Mouse (Mus musculus) cerebellum, postnatal 36 days (tissue): ENCODE results near the gene 1700037C18Rik.

Experiments used
- DNase-seq, 2 experiments: peaks; one replicate each; pipeline ENCODE4 v3.0.0; 2021 to 2022; ENCODE audit warnings: mixed read lengths in 2 of 2

The 1700037C18Rik gene

DNA sequence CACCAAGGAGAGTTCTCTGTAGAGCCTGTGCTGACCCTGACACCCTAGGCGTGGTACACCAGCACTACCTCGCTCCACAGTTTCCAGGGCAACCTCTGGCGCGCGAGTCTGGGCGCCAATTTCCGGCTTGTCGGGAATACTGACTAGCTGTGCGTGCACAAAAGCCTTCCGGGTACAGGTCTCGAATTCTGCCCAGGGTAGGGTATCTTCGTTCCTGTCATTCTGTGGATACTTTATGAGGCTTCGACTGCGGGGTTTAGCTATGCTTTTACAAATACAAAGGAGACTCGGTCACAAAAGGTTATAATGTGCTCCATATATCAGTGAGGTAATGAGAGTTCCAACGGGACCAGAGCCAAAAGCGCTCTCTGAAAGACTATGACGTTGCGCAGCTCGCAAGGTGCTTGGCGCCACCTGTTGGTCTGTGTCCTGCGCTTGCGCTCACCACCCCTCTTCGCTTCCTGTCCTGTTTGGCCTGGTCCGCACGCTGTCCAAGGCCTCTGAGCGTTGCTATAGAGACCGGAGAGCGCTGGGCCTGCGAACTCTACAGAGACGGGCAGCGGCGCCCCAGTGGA lies at the start of gene 1700037C18Rik, which contains the start of gene Cluap1:
Gene 1700037C18Rik (minus strand): TSS at position 153 of the 575 bp plus-strand sequence.
Gene Cluap1 (plus strand): TSS at position 265 of the 575 bp plus-strand sequence.
- peak; percentile 91 to 96 for DNase-seq

DNA sequence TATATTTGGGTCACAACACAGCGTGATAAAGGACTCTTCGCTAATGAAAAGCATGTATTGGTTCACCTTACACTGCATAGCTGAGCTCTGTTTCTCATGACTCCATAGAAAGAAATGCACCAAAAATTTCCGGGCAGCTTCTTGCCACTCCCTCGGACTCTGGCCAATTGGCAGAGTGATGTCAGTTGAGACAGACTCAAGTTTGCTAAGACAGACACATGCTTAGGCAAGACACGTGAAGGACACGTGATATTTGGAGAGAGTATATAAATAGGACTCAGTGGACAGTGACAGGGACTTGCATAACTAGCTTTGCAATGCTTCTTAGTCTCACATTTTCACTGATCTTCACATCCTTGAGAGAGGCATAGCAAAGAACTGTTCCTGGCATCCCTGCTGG lies 47.9 kb upstream of the 1700037C18Rik start:
- DNase-seq = peak; percentile 56 to 59

DNA sequence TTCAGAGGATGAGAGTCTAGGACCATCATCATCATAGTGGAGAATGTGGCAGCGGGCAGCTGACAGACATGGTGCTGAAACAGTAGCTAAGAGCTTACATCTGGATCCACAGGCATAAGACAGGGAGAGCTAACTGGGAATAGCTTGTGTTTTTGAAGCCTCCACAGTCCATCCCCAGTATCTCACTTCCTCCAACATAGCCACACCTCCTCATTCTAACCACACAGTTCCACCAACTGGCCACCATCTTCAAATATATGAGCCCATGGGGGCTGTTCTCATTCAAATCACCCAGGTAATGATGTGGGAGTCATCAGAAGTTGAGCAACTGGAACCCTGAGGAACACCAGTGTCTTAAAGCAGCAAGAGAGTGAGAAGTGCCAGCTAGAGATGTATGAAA lies 42.7 kb upstream of the 1700037C18Rik start:
- DNase-seq = no peak

DNA sequence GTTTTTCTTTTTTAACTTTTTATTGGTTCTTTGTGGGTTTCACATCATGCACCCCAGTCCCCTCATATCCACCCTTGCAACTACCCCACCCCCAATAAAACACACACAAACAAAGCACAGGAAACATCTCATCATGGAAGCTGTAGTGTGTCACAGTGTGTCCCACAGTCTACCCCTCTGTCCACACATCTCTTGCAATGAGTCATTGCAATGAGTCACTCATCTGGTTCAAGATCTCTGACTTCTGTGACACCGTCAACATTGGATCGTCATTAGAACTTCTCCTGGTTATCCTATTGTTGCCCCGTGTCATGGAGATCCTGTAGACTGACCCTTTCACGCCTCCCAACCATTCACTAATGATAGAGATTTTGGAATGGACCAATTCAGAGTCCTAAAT lies 26.2 kb upstream of the 1700037C18Rik start:
- DNase-seq = no peak

DNA sequence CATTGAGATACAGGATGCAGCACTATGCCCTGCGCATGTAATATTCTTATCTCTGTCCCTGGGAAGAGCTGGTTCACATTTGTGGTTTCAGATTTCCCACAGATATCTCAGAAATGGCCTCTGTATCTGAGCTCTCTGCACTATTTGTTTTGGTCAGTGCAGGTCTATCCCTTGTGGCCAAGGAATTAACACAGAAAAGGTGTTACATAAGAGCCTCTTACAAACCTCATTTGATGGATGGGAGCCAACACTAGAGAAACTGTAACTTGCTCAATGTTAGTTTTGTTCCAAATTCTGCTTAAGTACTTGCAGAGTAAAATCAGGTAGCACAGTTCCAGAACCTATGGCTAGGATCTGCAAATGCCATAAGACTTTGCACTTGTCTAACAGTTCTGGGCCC lies 25.6 kb upstream of the 1700037C18Rik start:
- no peak for DNase-seq

DNA sequence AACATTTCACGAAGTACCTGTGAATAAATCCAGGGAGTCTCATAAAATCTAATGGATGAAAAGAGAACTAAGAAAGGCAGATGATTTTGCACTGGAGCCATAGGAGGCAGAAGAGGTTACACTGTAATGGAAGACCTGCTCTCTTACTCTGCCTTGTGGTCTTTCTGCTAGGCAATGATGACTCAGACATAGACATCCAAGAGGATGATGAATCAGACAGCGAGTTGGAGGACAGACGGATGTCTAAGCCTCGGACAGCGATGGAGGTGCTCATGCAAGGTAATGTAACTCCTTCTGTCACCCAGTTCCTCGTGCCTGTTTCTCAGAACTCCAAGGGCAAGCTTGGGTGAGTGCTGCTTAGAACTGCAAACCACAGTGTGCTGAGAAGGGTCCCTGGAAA lies 25.0 kb upstream of the 1700037C18Rik start:
- no peak for DNase-seq

DNA sequence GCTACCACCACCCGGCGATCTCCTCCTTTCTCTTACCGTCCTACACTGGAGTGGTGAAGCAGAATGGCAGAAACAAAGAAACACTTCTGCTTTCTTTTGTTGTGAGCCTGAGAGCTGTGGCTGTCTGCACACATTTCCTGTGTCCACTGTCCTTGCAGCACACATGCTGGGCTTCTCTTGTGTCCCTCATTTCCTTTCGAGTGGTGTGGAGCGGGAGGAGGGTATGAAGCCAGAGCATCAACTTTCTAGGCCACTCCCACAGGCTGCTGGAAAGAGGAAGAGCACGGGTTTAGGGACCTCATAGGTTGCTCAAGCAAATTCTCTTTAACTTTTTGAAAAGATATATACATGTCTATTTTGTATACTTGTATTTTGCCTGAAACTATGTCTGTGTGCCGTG lies 20.7 kb upstream of the 1700037C18Rik start:
- DNase-seq = no peak

DNA sequence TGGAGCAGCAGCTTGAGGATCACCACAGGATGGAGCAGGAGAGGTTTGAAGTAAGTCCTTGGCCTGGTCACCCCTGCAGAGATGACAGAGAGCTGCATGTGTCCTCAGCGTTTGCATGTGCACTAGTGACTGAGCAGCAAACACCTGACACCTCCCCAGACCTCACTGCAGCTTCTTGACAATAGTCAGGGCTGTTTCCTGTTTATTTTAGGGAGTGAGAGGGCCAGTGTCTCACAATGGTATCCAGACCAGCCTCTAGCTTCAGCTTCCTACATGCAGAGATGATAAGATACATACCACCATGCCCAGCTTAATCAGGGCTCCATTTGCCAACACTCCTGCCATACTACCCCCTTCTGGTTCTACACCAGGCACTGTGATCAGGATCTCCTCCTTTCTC lies 20.1 kb upstream of the 1700037C18Rik start:
- no peak for DNase-seq

DNA sequence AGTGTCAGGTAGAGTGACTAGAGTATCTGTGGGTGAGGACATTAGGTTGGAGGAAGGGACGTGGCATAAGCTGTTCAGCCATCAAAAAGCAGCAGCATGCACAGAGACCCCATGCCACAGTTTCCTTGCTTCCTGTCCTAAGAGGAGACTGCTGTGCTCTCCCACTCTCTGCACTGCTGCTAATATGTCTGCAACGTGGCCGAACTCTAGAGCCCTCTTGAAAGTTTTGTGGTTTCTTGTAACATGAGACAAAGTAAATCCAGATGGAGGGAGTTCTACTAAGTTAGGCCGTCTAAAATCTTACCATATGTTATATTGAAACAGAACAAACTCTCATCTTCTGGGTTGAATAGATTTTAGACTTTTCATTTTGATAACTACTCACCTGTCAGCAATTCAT lies 15.5 kb upstream of the 1700037C18Rik start:
- DNase-seq = no peak

DNA sequence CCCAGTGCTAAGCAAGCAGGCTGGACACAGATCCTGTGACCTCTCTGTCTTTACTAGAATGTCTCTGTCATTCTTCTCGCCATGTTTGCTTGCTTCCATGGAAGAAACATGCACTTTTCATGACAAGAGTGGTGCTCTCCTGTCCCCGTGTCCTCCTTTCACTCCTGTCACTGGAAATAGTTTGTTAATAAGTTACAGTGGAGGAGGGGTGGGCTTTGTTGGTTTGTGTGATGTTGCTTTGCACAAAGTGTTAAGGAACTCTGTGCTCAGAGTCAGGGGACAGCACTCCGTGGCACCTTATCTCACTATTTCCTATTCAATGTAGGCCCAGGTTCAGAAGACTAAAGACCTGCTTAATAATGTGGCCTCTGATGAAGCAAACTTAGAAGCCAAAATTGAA lies 15.0 kb upstream of the 1700037C18Rik start:
- DNase-seq = no peak

DNA sequence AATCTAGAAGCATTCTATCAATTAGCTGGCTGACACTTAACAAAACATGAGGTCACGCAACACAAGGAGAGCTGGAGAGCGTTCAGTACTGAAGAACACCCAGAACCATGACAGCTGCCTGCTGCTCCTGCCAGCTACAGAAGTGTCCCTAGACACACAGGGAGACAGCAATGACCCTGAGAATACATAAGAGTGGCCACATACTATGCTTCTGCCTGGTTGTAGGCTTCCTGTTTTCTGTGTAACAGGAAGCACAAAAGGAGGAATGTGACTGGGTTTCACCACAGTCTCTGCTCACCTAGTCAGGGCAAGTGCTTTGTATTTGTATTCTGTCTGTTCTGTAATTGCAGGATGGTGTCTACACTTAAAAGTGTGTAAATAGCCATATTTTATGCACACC lies 12.3 kb upstream of the 1700037C18Rik start:
- DNase-seq = no peak

DNA sequence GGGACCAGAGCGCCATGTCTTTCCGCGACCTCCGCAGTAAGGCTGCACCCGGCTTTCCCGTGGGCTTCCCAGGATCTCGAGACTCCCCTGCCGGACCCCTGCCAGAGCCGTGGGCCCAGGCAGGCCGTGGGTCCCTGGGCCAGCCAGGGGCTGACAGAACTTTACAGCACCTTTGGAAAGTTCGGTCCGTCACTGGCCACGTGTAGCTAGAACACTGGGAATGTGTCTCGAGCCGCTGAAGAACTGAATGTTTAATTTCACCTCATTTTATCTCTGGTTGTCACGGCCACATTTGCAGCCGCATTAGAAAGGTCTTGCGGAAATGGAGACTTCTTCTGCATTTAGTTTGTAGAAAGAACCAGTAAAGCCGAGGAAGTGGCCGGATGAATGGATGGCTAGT lies 629 bp upstream of the 1700037C18Rik start:
- DNase-seq = no peak

DNA sequence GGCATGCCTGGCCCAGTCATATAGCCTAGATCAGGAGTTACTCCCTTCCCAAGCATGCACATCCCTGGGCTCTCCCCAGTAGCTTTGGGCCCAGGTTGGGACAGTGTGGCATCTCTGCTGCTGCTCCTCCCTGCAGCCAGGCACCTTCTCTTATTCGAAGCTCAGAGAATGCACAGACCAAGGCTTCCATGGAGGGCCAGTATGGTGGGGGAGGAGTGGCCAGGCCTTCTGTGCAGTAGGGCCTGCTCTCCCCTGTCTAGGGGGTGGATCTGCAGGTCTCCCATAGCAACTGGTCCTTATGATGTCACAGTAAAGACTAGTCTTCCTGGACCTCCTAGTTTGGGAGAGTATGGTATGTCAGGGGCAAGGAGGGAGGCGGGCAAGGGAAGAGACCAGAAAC lies 1.0 kb downstream of the 1700037C18Rik start:
- DNase-seq = no peak

DNA sequence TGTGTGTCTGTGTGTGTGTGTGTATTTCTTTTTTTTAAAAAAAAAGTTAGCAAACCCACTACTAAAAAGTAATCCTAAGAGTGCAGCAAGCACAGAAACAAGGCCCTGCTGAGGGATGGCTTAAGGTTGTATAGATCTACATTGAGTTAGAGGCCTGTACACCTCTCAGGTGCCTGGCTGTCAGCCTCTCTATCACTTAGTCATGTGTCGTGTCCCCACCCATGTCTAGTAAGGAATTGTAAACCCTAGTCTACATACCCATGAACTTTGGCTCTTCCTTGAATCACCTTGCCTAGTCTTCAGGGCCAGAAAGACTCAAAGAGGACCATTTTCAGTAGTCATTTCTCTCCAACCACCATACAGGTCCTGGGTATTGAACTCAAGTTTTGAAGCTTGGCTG lies 11.9 kb downstream of the 1700037C18Rik start:
- DNase-seq = no peak

DNA sequence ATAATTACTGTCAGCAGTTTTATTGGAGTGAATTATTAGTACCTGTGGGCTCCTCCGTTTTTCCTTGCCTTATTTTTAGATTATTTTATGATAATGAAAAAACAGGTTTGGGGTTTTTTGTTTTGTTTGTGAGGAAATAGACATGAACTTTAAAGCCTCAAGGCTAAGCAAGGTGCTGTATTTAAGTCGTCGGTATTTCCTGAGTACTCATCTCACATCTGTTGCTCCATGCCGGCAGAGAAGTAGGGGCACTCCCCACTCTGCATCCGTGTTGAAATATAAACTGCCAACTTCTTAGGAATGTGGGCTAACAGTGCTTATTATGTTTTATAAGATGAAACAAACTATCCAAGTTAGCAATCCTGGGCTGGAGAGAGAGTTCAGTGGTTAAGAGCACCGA lies 12.4 kb downstream of the 1700037C18Rik start:
- DNase-seq = no peak

DNA sequence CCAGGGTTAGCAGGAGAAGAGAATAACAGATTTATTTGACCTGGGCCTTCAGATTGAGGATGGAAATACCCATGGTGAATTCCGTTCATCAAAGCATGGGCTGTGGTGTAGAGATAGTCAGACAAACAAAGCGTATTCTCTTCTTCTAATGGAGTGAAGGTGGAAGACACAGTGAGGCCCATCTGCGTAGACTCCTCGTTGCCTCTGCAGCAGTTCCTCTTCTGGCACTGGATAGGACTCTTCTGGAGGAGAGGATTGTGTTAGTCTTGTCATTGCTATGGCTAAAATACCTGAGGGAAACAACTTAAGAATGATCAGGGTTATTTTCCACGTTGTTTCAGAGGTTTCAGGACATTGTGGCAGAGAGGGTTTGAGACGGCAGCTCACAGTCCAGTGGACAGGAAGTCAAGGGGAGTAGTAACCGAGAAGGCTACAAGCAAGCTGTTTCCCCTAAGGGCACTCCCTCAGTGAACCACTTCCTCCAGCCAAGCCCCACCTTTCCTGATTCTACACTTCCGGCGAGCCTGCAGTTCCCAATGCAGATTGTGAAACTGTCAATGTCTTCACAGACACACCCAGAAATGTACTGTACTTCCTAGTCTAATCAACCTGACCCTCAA lies 13.2 kb downstream of the 1700037C18Rik start:
- no peak for DNase-seq

DNA sequence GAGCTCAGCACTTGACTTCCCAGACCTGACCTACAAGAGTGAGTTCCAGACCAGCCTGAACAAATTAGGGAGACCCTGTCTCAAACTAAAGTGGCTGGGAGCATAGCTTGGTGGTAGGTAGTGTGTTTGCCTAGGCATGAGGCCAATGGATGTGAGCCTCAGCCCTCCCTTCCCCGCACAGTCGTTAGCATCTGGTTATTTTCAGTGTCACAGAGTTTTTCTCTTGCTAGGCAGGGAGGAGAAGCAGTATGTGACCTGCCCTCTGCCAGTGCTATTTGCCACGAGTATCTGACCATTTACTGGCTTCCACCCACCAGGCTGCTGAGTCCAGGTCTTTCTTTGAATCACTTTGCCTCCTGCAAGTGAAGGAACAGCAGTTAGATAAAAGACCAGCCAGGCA lies 14.8 kb downstream of the 1700037C18Rik start:
- DNase-seq = no peak

DNA sequence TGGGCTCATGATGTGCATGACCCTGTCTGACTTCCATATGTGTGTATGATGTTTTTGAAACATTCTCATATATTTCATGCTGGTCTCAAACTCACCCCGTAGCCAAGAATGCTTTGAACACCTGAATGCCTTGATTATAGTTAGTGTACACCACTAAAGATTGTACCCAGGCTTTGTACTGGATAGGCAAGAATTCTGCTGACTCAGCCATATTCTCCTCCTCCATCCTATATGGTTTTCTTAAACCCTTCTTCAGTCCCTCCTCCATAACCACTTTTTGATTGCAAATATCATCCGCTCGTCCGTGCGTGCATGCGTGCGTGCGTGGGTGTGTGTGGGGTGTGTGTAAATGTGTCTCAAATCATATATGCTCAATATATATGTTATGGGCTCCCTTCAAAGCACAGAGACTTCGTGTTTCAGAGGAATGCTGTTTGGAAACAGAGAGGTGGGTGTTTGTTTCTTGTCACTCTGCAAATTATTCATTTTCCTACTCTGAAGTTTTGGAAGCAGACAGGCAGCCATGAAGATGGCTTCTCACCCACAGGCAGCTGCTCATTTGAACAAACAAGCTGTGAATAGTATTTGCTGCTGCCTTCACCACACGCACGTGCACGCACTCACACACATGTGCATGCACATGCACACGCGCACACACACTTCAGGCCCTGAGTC lies 16.7 kb downstream of the 1700037C18Rik start:
- DNase-seq = no peak

DNA sequence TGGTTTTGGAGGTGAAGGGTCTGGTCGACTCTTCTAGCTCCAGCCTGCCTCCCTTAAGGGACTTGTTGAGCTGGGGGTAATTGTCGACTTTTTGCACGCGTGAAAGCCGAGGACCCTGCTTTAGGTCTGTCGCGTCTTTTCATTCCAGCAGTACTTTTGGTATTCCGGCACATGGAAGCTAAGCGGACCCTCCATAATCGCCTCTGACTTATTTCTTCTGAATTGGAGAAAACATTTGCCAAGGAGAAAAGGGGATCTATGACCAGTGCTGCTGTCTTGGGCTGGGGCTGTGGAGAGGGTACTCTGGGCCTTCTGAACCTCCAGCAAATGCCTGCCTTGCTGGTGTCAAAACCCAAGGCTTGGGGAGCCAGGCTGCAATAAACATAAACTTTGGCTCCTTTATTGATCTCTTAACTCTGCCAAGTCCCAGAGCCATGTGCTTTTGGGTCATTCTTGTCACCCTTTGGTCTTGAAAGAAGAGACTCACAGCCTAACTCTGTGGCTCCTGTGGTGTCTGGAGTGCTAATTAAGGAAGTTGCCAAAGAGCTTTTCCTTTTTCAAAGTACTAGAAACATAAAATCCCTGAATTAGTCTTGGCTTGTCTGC lies 23.3 kb downstream of the 1700037C18Rik start:
- DNase-seq = peak in 1 of 2 experiments; percentile 17

DNA sequence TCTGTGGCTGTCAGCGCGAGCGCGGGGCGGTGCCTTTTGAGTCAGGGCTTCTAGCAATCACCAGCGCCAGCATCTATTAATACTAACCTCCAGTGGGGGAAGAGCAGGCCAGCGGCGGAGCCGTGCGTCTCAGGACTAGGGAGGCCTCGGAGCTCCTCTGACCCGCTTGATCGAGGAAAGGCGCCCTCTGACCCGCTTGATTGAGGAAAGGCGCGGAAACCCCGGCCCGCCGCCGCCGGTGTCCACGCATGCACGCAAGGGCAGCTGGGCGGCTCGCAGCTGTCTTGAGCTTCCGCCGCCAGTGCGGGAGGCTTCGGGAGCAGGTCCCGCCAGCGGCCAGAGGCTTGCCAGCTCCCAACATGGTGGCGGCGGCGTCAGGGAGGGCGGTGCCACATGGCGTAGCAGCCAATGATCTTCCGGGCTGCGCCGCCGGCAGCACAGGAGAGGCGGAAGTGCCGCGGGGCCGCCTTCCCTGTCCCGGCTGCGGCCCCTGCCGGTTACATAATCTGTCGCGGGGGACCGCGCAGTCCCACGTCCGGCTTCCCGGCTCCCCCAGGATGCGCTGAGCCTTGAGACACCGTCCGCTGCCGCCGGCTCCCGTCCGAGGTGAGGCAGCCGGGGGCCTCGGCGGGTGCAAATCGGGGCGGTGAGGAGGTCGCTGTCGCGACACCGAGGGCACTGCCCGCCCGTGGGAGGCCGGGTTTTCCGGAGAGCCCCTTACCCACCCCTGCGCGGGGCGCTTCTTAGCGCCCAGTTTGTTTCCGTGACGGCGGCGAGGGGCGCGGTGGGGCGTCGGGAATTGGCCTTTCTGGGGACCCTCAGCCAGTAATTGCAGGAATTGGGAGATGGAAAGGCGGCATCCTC lies 24.1 kb downstream of the 1700037C18Rik start, which contains the start of the genes Zfp597 and Gm20695:
Gene Zfp597 (minus strand): TSS at position 361 of the 864 bp plus-strand sequence.
Gene Gm20695 (plus strand): TSS at position 448 of the 864 bp plus-strand sequence.
- peak; percentile 91 to 96 for DNase-seq

DNA sequence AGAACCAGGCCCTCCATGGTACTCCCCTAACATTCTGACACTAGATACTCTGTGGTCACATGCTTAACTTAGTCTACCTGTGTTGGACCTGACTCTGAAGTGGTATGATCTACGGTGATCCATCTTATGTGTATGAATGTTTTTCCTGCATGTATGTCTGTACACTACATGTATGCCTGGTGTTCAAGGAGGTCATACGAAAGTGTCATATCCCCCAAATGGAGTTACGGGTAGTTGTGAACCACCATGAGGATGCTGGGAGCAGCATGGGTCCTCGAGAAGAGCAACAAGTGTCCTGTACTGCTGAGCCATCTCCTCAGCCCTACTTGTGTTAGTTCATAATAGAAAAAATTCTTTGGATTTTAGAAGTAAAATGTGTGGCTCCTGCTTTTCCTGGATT lies 32.1 kb downstream of the 1700037C18Rik start:
- DNase-seq = no peak

DNA sequence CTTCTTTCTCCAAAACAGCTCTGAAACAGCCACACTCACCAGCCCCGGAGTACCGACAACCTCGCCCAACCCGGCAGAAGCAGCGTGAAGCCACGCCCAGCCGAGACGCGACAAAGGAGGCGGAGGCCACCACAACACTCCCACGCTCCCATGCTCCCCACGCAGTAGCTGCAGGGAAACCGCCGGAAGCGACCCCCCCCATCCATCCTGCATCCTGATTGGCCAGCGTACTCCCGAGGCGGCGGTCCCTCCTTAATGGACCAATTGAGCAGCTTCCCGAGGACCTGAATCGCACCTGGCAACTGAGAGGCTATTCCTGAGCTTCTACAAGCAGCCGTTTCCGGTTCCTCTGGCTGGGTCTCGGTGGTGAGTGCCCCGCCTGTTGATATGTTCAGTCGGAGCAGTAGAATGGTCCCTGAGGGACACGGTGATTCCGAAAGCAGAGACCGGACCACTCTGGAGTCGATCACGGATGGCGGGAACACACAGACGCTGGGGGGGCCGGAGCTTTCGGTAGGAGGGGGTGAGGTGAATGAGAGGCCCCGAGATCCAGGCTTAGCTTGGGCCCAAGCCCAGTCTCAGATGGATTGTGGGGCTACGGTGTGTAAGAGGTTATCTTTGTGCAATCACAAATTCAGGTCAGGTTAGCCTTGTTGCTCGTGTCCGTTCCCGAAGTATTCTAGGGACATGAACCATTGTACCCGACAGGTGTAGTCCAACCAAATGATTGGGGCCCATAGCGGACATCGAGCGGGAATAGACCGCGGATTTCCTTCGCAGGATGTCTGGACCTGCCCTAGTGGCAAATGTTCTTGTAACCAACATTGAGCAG lies 36.1 kb downstream of the 1700037C18Rik start, which contains the start of gene Naa60:
Gene Naa60 (plus strand): TSS at position 160 of the 832 bp plus-strand sequence.
- DNase-seq = peak; percentile 82 to 88
